Mouse (Mus musculus) MEL (cell line): ENCODE data around the gene Mrrf. TPM values are rescaled to one million over a fixed set of nuclear protein-coding genes. Genes with fewer than 3 reads are reported as not detected.
"Not testable (repeated sequence)": the region's sequence is repeated elsewhere in the genome, so short reads cannot be mapped to it uniquely, and the experiment has no call there.

Experiments used
- DNase-seq: peaks from one replicate; pipeline ENCODE4 v3.0.0; 2011; ENCODE audit warnings: low read depth, low spot score
- H3K27ac ChIP-seq: 2 replicates; pipeline ENCODE4 v1.5.1; 2012; ENCODE audit warnings: low read depth, mild to moderate bottlenecking, control low read depth, low read length, moderate library complexity; ENCODE audit not compliant: control insufficient read depth
- H3K27me3 ChIP-seq, 2 experiments: fragments of 150-350 bp in 1 of 2; sonication (generic) in 1 of 2; 2 replicates each; pipeline ENCODE4 v1.6.1; 2012; ENCODE audit warnings: low read length in 2 of 2, mild to moderate bottlenecking in 2 of 2, improper control_type of control experiment in 1 of 2, moderate library complexity in 1 of 2; ENCODE audit not compliant: insufficient read depth in 2 of 2, control insufficient read depth in 1 of 2
- H3K36me3 ChIP-seq, 2 experiments: 2 replicates each; pipeline ENCODE4 v1.6.1; 2012 to 2014; ENCODE audit warnings: low read length in 2 of 2, improper control_type of control experiment in 1 of 2, inconsistent platforms in 1 of 2, mild to moderate bottlenecking in 1 of 2; ENCODE audit not compliant: insufficient read depth in 2 of 2, control insufficient read depth in 1 of 2
- H3K4me1 ChIP-seq, 2 experiments: fragments of 150-350 bp in 1 of 2; sonication (generic) in 1 of 2; 2 replicates each; pipeline ENCODE4 v1.6.1; 2012; ENCODE audit warnings: low read length in 2 of 2, improper control_type of control experiment in 1 of 2, mild to moderate bottlenecking in 1 of 2; ENCODE audit not compliant: insufficient read depth in 2 of 2, control insufficient read depth in 1 of 2
- H3K4me3 ChIP-seq, 2 experiments: fragments of 150-350 bp in 1 of 2; sonication (generic) in 1 of 2; 2 replicates each; pipeline ENCODE4 v1.5.1; 2012; ENCODE audit warnings: low read depth in 2 of 2, low read length in 2 of 2, mild to moderate bottlenecking in 2 of 2, moderate library complexity in 2 of 2, control low read depth in 1 of 2, improper control_type of control experiment in 1 of 2; ENCODE audit not compliant: control insufficient read depth in 1 of 2, insufficient read depth in 1 of 2
- H3K79me2 ChIP-seq: 2 replicates; pipeline ENCODE4 v1.6.1; 2012; ENCODE audit warnings: mild to moderate bottlenecking, low read length, moderate library complexity; ENCODE audit not compliant: control insufficient read depth, poor library complexity, insufficient read depth
- H3K9ac ChIP-seq: 2 replicates; pipeline ENCODE4 v1.6.1; 2012; ENCODE audit warnings: low read depth, mild to moderate bottlenecking, control low read depth, low read length, moderate library complexity; ENCODE audit not compliant: control insufficient read depth, poor library complexity, severe bottlenecking
- H3K9me3 ChIP-seq: fragments of 150-350 bp; sonication (generic); replicated peaks from 2 replicates; pipeline ENCODE4 v1.6.1; 2012; ENCODE audit warnings: mild to moderate bottlenecking, low read length, improper control_type of control experiment, moderate library complexity; ENCODE audit not compliant: insufficient read depth
- E2F4 ChIP-seq: IDR thresholded peaks from 2 replicates; pipeline ENCODE4 v1.6.1; 2011; ENCODE audit warnings: low read depth, low read length, improper control_type of control experiment, borderline replicate concordance
- ELF1 ChIP-seq: IDR thresholded peaks from 2 replicates; pipeline ENCODE4 v1.6.1; 2014; ENCODE audit warnings: low read depth, mild to moderate bottlenecking, inconsistent platforms, low read length, improper control_type of control experiment, moderate library complexity
- ETS1 ChIP-seq: IDR thresholded peaks from 2 replicates; pipeline ENCODE4 v1.6.1; 2012; ENCODE audit warnings: low read depth, mild to moderate bottlenecking, inconsistent platforms, low read length, improper control_type of control experiment, moderate library complexity
- GATA1 ChIP-seq: IDR thresholded peaks from 2 replicates; pipeline ENCODE4 v1.6.1; 2011; ENCODE audit warnings: low read depth, low read length, improper control_type of control experiment
- HCFC1 ChIP-seq: IDR thresholded peaks from 2 replicates; pipeline ENCODE4 v1.6.1; 2012; ENCODE audit warnings: low read depth, mild to moderate bottlenecking, inconsistent platforms, low read length, improper control_type of control experiment, moderate library complexity
- MAFK ChIP-seq: IDR thresholded peaks from 2 replicates; pipeline ENCODE4 v1.6.1; 2011; ENCODE audit warnings: low read depth, mild to moderate bottlenecking, low read length, improper control_type of control experiment, borderline replicate concordance
- MAX ChIP-seq: IDR thresholded peaks from 2 replicates; pipeline ENCODE4 v1.6.1; 2011; ENCODE audit warnings: low read length, improper control_type of control experiment
- MAZ ChIP-seq: IDR thresholded peaks from 2 replicates; pipeline ENCODE4 v1.6.1; 2012; ENCODE audit warnings: low read depth, mild to moderate bottlenecking, inconsistent platforms, low read length, improper control_type of control experiment
- MEF2A ChIP-seq: IDR thresholded peaks from 2 replicates; pipeline ENCODE4 v1.6.1; 2014; ENCODE audit warnings: low read depth, mild to moderate bottlenecking, inconsistent platforms, low read length, improper control_type of control experiment; ENCODE audit not compliant: poor library complexity, insufficient replicate concordance, severe bottlenecking; ENCODE audit errors: extremely low read depth
- MYB ChIP-seq: IDR thresholded peaks from 2 replicates; pipeline ENCODE4 v1.6.1; 2011; ENCODE audit warnings: mild to moderate bottlenecking, low read depth, low read length, improper control_type of control experiment
- MYC ChIP-seq: IDR thresholded peaks from 2 replicates; pipeline ENCODE4 v1.6.1; 2011; ENCODE audit warnings: low read depth, mild to moderate bottlenecking, low read length, improper control_type of control experiment, moderate library complexity
- RCOR1 ChIP-seq: IDR thresholded peaks from 2 replicates; pipeline ENCODE4 v1.6.1; 2012; ENCODE audit warnings: low read depth, mild to moderate bottlenecking, inconsistent platforms, low read length, improper control_type of control experiment
- SIN3A ChIP-seq: IDR thresholded peaks from 2 replicates; pipeline ENCODE4 v1.6.1; 2012; ENCODE audit warnings: low read length, improper control_type of control experiment, inconsistent platforms
- TBP ChIP-seq: IDR thresholded peaks from 2 replicates; pipeline ENCODE4 v1.8.0; 2011; ENCODE audit warnings: low read depth, low read length, improper control_type of control experiment
- TCF12 ChIP-seq: IDR thresholded peaks from 2 replicates; pipeline ENCODE4 v1.6.1; 2014; ENCODE audit warnings: low read depth, mild to moderate bottlenecking, inconsistent platforms, low read length, improper control_type of control experiment, moderate library complexity
- UBTF ChIP-seq: IDR thresholded peaks from 2 replicates; pipeline ENCODE4 v1.6.1; 2012; ENCODE audit warnings: low read depth, mild to moderate bottlenecking, inconsistent platforms, low read length, improper control_type of control experiment, moderate library complexity, borderline replicate concordance; ENCODE audit not compliant: insufficient read depth
- USF2 ChIP-seq, 2 experiments: IDR thresholded peaks; 2 replicates each; pipeline ENCODE4 v1.6.1; 2011 to 2012; ENCODE audit warnings: improper control_type of control experiment in 2 of 2, low read length in 2 of 2, borderline replicate concordance in 1 of 2, inconsistent platforms in 1 of 2, low read depth in 1 of 2, mild to moderate bottlenecking in 1 of 2; ENCODE audit not compliant: insufficient read depth in 1 of 2
- ZKSCAN1 ChIP-seq: IDR thresholded peaks from 2 replicates; pipeline ENCODE4 v1.6.1; 2012; ENCODE audit warnings: low read depth, mild to moderate bottlenecking, inconsistent platforms, low read length, improper control_type of control experiment, moderate library complexity
- ZMIZ1 ChIP-seq: IDR thresholded peaks from 2 replicates; pipeline ENCODE4 v1.6.1; 2012; ENCODE audit warnings: low read depth, mild to moderate bottlenecking, inconsistent platforms, low read length, improper control_type of control experiment, moderate library complexity
- polyA plus RNA-seq, 2 experiments: library from polyadenylated mRNA; stranded (reverse) in 1 of 2; unstranded in 1 of 2; fragments of >175 nt in 1 of 2; fragments of >200 nt in 1 of 2; gene quantifications; 2 replicates each; pipeline versions ENCODE4 v1.2.1 to v1.2.4; 2012; ENCODE audit warnings: low replicate concordance in 2 of 2, low read depth in 1 of 2; ENCODE audit not compliant: insufficient read length in 2 of 2, insufficient read depth in 1 of 2, missing spikeins in 1 of 2
- total RNA-seq: library from RNA; depleted of rRNA; stranded (reverse); fragments of 300-350 nt; gene quantifications from 2 replicates; pipeline ENCODE4 v1.2.3, GENCODE M21; 2012

Gene Mrrf
- total and polyA plus RNA-seq, 3 experiments = 28.0 to 31.2 TPM; not detected in 1

DNA sequence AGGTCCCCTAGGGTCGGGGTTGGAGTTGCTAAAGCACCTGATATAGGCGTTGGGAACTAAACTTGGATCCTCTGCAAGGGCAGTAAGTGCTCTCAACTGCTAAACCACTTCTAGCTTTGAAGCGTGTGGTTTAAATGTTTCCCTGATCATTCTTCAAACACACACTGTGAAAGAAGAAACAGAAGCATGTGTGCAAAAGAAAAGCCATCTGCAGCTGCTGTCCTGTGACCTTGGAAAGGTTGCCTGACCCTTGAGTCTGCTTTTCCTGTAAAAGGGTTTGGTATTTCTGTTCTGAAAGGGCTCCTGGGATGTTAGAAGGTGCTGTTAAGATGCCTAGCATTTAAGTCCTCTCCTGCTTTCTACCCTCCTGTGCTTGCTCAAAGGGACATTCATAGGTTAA lies 43.3 kb downstream of the Mrrf start:
- DNase-seq = no peak
- no peaks in the 10 kb centered on the region for H3K79me2 ChIP-seq
- H3K27ac ChIP-seq = no peak overlapping the region
- H3K27me3 ChIP-seq = no peaks in the 10 kb centered on the region
- peaks cover 0 to 2% of the 10 kb centered on the region in 2 experiments; a peak in 2 of 4 replicates for H3K36me3 ChIP-seq
- TF ChIP-seq MAFK (no peak), ETS1 (no peak), MYB (no peak), ZKSCAN1 (no peak), ZMIZ1 (no peak), MYC (no peak)
- no peaks in the 10 kb centered on the region for H3K9me3 ChIP-seq
- no peak overlapping the region for H3K4me3 ChIP-seq
- H3K9ac ChIP-seq = no peak overlapping the region
- H3K4me1 ChIP-seq = no peaks in the 10 kb centered on the region

- not testable (repeated sequence) for DNase-seq, H3K79me2 ChIP-seq, H3K27ac ChIP-seq, H3K36me3 ChIP-seq, H3K4me1 ChIP-seq, H3K9ac ChIP-seq, H3K9me3 ChIP-seq, H3K27me3 ChIP-seq, H3K4me3 ChIP-seq
Measured at GRCm38 (mm10) chr2:36181587-36182368, 45.6 kb downstream of the Mrrf start.

DNA sequence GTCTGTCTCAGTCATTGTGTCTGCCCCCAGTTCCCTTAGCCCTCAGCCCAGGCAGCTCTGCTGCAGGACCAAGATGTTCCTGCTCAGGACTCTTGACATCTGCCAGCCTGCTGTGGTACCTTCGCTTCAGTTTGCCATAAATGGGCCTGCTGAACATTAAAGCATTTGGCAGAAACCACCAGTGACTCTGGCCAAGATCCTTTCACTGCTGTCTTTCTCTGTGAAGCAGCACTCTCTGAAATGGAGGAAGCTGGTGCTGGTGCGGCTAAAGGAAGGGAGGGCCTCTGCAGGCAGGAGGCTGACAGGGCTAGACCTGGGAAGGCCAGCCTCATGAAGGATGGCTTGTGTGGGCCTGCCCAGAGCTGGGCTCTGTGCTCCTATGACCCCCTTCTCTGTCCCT lies 47.1 kb downstream of the Mrrf start:
- TF ChIP-seq GATA1 (no peak), MYC (no peak), MEF2A (no peak), ELF1 (no peak), TCF12 (no peak), USF2 (IDR thresholded peaks at IDR 0.05; ENCODE audit: borderline replicate concordance in 1 of 2, insufficient read depth in 1 of 2, low read depth in 1 of 2, low read length in 2 of 2) (no peak), MAX (no peak), HCFC1 (no peak), E2F4 (no peak), TBP (no peak), MAZ (no peak), UBTF (no peak), RCOR1 (no peak), SIN3A (no peak)
- H3K4me1 ChIP-seq = no peaks in the 10 kb centered on the region
- H3K9me3 ChIP-seq = no peaks in the 10 kb centered on the region
- H3K27ac ChIP-seq = no peak overlapping the region
- H3K27me3 ChIP-seq = no peaks in the 10 kb centered on the region
- H3K4me3 ChIP-seq = no peak overlapping the region
- H3K36me3 ChIP-seq = no peaks in the 10 kb centered on the region; a peak in 2 of 4 replicates
- H3K79me2 ChIP-seq = no peaks in the 10 kb centered on the region
- no peak overlapping the region for H3K9ac ChIP-seq
- no peak for DNase-seq
